Mouse (Mus musculus): ENCODE data around the gene Mex3a. TPM values are rescaled to one million over a fixed set of nuclear protein-coding genes. Genes with fewer than 3 reads are reported as not detected.
"Not testable (repeated sequence)": the region's sequence is repeated elsewhere in the genome, so short reads cannot be mapped to it uniquely, and the experiment has no call there.

The Mex3a gene
- polyA plus RNA-seq, 1 experiment from 2014 or later, result 44.4 TPM

DNA sequence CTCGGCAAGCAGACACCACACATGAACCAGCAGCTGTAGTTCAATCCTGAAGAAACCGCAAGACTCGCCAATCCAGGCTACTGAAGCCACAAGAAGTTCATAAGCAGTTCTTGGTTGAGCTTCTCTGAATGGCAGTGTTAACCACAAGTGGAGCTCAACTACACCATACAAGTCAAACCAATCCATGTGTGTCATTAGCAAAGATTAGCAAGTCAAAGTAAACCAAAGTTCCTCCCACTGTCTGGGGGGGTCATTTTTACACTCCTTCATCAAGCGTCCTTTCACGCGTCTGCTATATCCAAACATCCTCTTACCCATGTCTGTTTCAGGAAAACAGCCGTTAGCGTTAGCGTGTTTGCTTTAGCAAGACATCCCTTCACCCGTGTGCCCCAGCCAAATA is 38.1 kb downstream of the Mex3a start:
- H3K4me2 ChIP-seq (ENCODE audit: low read depth, low read length, severe bottlenecking), result no peak overlapping the region
- H3K9me3 ChIP-seq (ENCODE audit: control insufficient read depth, low read length), result no peaks in the 10 kb centered on the region
- no peak overlapping the region for H3K9ac ChIP-seq (ENCODE audit: low read length)
- peaks cover 15% of the 10 kb centered on the region; the same call in 1 of the 2 replicates for H3K36me3 ChIP-seq (ENCODE audit: control insufficient read depth, insufficient read depth, low read length)
- WGBS, result 98% methylated on average over 10 of the region's 10 CpGs
- no peaks in the 10 kb centered on the region for H3K27me3 ChIP-seq (ENCODE audit: control insufficient read depth, insufficient read depth, low read length)
- no peak overlapping the region for H3K4me3 ChIP-seq (ENCODE audit: low read depth, low read length)
- H3K4me1 ChIP-seq (replicated peaks; ENCODE audit: control insufficient read depth, insufficient read depth, low read length), result no peaks in the 10 kb centered on the region
- ATAC-seq (replicated peaks; ENCODE audit: low FRiP score), result no peak
- no peak for DNase-seq (ENCODE audit: low spot score)
- H3K27ac ChIP-seq (ENCODE audit: low read depth, low read length), result no peak overlapping the region

DNA sequence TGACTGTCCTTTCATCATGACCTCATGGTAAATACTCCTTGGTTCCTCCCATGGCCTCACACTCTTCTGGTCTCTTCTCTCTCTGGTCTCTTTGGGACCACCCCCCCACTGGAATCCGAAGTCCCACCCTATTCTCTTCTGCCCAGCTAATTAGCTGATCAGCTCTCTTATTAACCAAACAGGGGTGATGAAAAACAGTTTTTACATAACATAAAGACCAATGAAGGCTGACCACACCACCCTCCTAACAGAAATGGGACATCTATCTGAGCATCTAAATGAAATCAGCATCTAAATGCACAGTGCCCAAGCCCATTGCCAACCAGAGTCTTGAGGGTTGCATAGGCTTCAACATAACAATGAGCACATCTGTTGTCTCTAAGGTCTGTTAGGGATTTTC is 39.7 kb downstream of the Mex3a start:
- no peak for ATAC-seq (replicated peaks; ENCODE audit: low FRiP score)
- Histone ChIP-seq H3K4me3 (ENCODE audit: low read depth, low read length) (no peak overlapping the region), H3K27me3 (ENCODE audit: control insufficient read depth, insufficient read depth, low read length) (no peaks in the 10 kb centered on the region), H3K27ac (ENCODE audit: low read depth, low read length) (no peak overlapping the region), H3K36me3 (ENCODE audit: control insufficient read depth, insufficient read depth, low read length) (peaks cover 6% of the 10 kb centered on the region; the same call in 1 of the 2 replicates), H3K4me1 (replicated peaks; ENCODE audit: control insufficient read depth, insufficient read depth, low read length) (no peaks in the 10 kb centered on the region), H3K4me2 (ENCODE audit: low read depth, low read length, severe bottlenecking) (no peak overlapping the region), H3K9me3 (ENCODE audit: control insufficient read depth, low read length) (no peaks in the 10 kb centered on the region), H3K9ac (ENCODE audit: low read length) (no peak overlapping the region)
- 80% methylated on average over 1 of the region's 1 CpGs for WGBS
- no peak for DNase-seq (ENCODE audit: low spot score)

DNA sequence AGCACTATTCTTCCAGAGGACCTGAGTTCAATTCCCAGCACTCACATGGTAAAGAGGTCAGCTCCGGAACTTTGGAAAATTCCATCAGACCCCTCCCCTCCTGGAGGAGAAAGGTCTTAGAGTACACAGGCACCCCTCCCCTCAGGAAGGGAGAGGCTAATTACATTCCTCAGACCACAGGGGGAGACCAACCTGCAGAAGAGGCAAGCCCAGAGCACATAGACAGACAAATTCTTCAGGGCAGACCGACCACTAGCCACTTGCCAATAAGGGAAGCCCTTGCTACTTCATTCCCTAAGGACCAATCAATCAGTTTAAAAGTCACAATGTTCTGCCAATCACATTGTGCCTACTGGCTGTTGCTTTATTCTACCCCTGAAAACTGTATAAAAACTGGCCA is 40.6 kb downstream of the Mex3a start:
- no peaks in the 10 kb centered on the region; the same call in 1 of the 2 replicates for H3K36me3 ChIP-seq (ENCODE audit: control insufficient read depth, insufficient read depth, low read length)
- no peak overlapping the region for H3K27ac ChIP-seq (ENCODE audit: low read depth, low read length)
- ATAC-seq (replicated peaks; ENCODE audit: low FRiP score) (no peak), DNase-seq (ENCODE audit: low spot score) (no peak)
- no peak overlapping the region for H3K4me2 ChIP-seq (ENCODE audit: low read depth, low read length, severe bottlenecking)
- no peaks in the 10 kb centered on the region for H3K4me1 ChIP-seq (replicated peaks; ENCODE audit: control insufficient read depth, insufficient read depth, low read length)
- H3K4me3 ChIP-seq (ENCODE audit: low read depth, low read length), result no peak overlapping the region
- no peaks in the 10 kb centered on the region for H3K9me3 ChIP-seq (ENCODE audit: control insufficient read depth, low read length)
- H3K27me3 ChIP-seq (ENCODE audit: control insufficient read depth, insufficient read depth, low read length), result no peaks in the 10 kb centered on the region
- no peak overlapping the region for H3K9ac ChIP-seq (ENCODE audit: low read length)
- 86% methylated on average over 2 of the region's 2 CpGs for WGBS

DNA sequence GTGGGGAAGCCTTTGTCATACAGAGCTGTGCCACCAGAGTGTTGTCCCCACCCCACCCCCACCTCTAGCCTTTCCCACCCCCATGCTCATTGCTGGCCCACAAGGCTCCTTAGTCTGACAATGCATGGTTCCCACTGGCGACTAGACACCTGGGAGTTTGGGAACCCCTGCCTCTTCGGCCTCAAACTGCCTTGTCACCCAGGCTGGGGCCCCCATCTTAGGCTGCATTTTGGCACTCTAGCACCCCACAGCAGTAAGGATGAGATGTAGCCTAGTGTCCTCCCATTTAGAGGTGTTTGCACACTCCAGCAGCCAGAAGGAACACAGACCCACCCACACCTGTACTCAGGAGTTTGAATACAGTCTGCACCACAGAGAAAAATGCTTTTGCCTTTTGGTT is 41.6 kb downstream of the Mex3a start:
- no peaks in the 10 kb centered on the region for H3K4me1 ChIP-seq (replicated peaks; ENCODE audit: control insufficient read depth, insufficient read depth, low read length)
- no peaks in the 10 kb centered on the region for H3K36me3 ChIP-seq (ENCODE audit: control insufficient read depth, insufficient read depth, low read length)
- DNase-seq (ENCODE audit: low spot score) (no peak), ATAC-seq (replicated peaks; ENCODE audit: low FRiP score) (no peak)
- WGBS, result 89% methylated on average over 2 of the region's 2 CpGs
- no peaks in the 10 kb centered on the region for H3K27me3 ChIP-seq (ENCODE audit: control insufficient read depth, insufficient read depth, low read length)
- H3K9ac ChIP-seq (ENCODE audit: low read length), result no peak overlapping the region
- H3K4me2 ChIP-seq (ENCODE audit: low read depth, low read length, severe bottlenecking), result no peak overlapping the region
- H3K9me3 ChIP-seq (ENCODE audit: control insufficient read depth, low read length), result no peaks in the 10 kb centered on the region
- no peak overlapping the region for H3K27ac ChIP-seq (ENCODE audit: low read depth, low read length)
- H3K4me3 ChIP-seq (ENCODE audit: low read depth, low read length), result no peak overlapping the region

DNA sequence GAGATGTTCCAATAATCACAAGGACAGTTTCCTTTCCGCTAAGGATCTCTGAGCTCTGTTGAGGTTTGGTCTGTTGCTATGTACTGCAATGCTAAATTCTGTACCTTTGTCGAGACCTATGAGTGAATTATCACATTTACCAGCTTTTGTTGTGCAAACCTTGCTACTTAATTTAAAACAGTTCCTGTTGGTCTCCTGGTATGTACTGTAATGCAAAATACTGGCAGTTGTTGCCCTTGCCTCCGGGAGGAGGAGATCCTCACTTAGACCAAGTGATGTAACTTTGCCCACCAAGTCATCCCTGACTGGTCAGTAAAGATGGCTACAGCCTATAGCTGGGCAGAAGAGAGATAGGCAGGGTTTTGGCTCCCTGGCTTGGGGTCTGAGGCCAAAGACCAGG is 43.3 kb downstream of the Mex3a start, which contains the start of gene Ssr2:
Ssr2 (plus strand) TSS at position 337 of the 400 bp plus-strand sequence.
- no peak within 1 kb of the TSS for H3K4me3 ChIP-seq (ENCODE audit: low read depth, low read length)
- no peak within 1 kb of the TSS for H3K9ac ChIP-seq (ENCODE audit: low read length)
- H3K27ac ChIP-seq (ENCODE audit: low read depth, low read length), result no peak within 1 kb of the TSS
- H3K4me1 ChIP-seq (replicated peaks; ENCODE audit: control insufficient read depth, insufficient read depth, low read length), result peaks cover 4% of the 10 kb centered on the region; the same call in 1 of the 2 replicates
- no peak for ATAC-seq (replicated peaks; ENCODE audit: low FRiP score)
- WGBS, result 85% methylated on average over 3 of the region's 3 CpGs
- no peak within 1 kb of the TSS for H3K4me2 ChIP-seq (ENCODE audit: low read depth, low read length, severe bottlenecking)
- no peak for DNase-seq (ENCODE audit: low spot score)
- no peaks in the 10 kb centered on the region for H3K9me3 ChIP-seq (ENCODE audit: control insufficient read depth, low read length)
- no peaks in the 10 kb centered on the region for H3K36me3 ChIP-seq (ENCODE audit: control insufficient read depth, insufficient read depth, low read length)
- no peaks in the 10 kb centered on the region for H3K27me3 ChIP-seq (ENCODE audit: control insufficient read depth, insufficient read depth, low read length)

DNA sequence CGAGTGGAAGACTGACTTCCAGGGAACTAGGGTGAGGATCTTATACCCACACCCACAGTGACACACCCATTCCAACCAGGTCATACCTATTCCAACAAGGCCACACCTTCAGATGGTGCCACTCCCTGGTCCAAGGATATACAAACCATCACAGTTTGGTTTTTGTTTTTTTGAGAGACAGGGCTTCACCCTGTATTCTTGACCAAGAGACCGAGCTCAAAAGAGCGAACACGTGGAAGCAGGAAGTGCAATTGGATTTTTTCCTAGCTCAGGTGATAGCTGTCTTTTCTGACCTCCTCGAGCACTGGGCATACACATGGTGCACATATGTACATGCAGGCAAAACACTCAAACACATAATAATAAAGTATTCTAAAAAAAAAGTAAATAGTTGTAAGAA is 45.7 kb downstream of the Mex3a start:
- WGBS, result 89% methylated on average over 5 of the region's 5 CpGs
- H3K9me3 ChIP-seq (ENCODE audit: control insufficient read depth, low read length); H3K4me2 ChIP-seq (ENCODE audit: low read depth, low read length, severe bottlenecking); ATAC-seq (replicated peaks; ENCODE audit: low FRiP score); H3K27ac ChIP-seq (ENCODE audit: low read depth, low read length); DNase-seq (ENCODE audit: low spot score); H3K27me3 ChIP-seq (ENCODE audit: control insufficient read depth, insufficient read depth, low read length); H3K9ac ChIP-seq (ENCODE audit: low read length); H3K4me1 ChIP-seq (replicated peaks; ENCODE audit: control insufficient read depth, insufficient read depth, low read length); H3K36me3 ChIP-seq (ENCODE audit: control insufficient read depth, insufficient read depth, low read length); H3K4me3 ChIP-seq (ENCODE audit: low read depth, low read length): not testable (repeated sequence)

DNA sequence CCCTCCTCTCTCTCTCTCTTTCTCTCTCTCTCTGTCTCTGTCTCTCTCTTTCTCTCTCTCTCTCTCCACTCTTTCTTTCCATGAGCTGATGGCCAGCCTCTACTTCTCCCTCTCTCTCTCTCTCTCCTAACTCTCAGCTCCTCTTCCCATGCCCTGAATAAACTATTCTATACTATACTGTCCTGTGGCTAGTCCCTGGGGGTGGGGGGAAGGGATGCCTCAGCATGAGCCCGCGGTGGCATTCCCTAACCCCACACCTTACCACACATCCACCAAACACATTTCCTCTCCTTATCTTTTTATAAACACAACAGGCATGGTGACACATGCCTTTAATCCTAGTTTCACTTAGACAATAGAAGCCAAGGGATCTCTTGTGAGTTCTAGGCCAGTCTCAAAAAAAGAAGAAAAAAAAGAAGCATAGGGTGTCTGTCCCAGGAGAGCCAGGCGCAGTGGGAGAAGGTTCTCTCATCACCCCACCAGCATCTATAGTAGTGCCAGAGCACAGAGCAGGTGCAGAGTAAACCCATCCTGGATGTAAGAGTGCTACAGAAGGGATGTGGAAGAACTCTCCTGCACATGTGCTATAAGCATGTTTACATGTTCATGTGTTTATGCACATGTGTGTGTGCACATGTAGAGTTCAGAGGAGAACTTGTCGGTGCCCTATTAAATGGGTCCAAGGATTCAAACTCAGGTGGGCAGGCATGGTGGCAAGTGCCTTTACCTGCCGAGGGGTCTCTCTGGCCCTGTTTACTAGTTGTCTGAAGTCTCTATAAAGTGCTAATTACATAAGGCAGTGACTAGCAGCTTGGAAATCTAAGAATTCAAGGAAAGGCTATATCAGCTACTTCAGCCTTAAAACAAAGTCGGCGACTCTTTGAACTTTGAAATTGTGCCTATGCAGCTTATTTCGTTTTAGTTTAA is 46.6 kb downstream of the Mex3a start:
- H3K4me2 ChIP-seq (ENCODE audit: low read depth, low read length, severe bottlenecking), result peak overlapping the region; percentile 76; the same call in 1 of the 2 replicates
- no peaks in the 10 kb centered on the region; the same call in 1 of the 2 replicates for H3K36me3 ChIP-seq (ENCODE audit: control insufficient read depth, insufficient read depth, low read length)
- WGBS, result 54% methylated on average over 8 of the region's 8 CpGs
- H3K27ac ChIP-seq (ENCODE audit: low read depth, low read length), result no peak overlapping the region
- peaks cover 4% of the 10 kb centered on the region; the same call in 1 of the 2 replicates for H3K4me1 ChIP-seq (replicated peaks; ENCODE audit: control insufficient read depth, insufficient read depth, low read length)
- no peaks in the 10 kb centered on the region for H3K9me3 ChIP-seq (ENCODE audit: control insufficient read depth, low read length)
- H3K27me3 ChIP-seq (ENCODE audit: control insufficient read depth, insufficient read depth, low read length), result no peaks in the 10 kb centered on the region
- DNase-seq (ENCODE audit: low spot score) (no peak), ATAC-seq (replicated peaks; ENCODE audit: low FRiP score) (0 out of 2 replicates have a peak, but pooled peaks have one; percentile 44)
- H3K4me3 ChIP-seq (ENCODE audit: low read depth, low read length), result peak overlapping the region; percentile 92
- H3K9ac ChIP-seq (ENCODE audit: low read length), result peak overlapping the region; percentile 86; the same call in 1 of the 2 replicates

DNA sequence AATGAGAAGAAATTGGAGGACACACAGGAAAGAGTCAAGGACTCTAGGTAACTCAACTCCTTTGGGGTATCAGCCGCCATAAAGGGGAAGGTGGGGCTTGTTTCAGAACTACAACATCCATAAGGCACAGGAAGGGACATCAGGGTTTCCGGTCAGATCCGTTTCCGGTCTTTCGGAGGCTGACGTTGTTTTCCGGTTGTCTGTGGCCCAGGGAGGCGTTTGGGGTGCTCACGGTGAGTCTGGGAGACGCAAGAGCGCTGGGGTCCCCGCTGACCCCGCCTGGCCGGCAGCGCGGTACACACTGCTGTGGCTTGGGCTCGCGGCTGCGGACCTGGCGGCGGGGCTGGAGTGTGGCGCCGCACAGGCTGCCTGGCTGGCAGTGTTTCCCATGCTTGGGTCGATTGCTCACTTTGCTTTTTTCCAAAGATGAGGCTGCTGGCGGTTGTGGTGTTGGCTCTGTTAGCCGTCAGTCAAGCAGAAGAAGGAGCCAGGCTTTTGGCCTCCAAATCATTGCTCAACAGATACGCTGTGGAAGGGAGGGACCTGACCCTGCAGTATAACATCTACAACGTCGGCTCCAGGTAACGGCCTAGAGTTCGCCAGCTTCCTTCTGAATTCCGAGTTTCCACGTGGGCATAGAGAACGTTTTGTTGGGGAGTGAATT is 47.4 kb downstream of the Mex3a start:
- ATAC-seq (replicated peaks; ENCODE audit: low FRiP score), result peak; percentile 82
- peak overlapping the region; percentile 86 for H3K9ac ChIP-seq (ENCODE audit: low read length)

More for the DNA sequence above, 47.4 kb downstream of the Mex3a start:
- Histone ChIP-seq H3K9me3 (ENCODE audit: control insufficient read depth, low read length) (no peaks in the 10 kb centered on the region), H3K27ac (ENCODE audit: low read depth, low read length) (no peak overlapping the region), H3K27me3 (ENCODE audit: control insufficient read depth, insufficient read depth, low read length) (no peaks in the 10 kb centered on the region), H3K4me1 (replicated peaks; ENCODE audit: control insufficient read depth, insufficient read depth, low read length) (peaks cover 4% of the 10 kb centered on the region; the same call in 1 of the 2 replicates), H3K4me2 (ENCODE audit: low read depth, low read length, severe bottlenecking) (peak overlapping the region; percentile 76), H3K4me3 (ENCODE audit: low read depth, low read length) (peak overlapping the region; percentile 92), H3K36me3 (ENCODE audit: control insufficient read depth, insufficient read depth, low read length) (no peaks in the 10 kb centered on the region; the same call in 1 of the 2 replicates)
- peak; percentile 80 for DNase-seq (ENCODE audit: low spot score)
- under 1% methylated on average over 34 of the region's 34 CpGs for WGBS

Measured in forebrain, embryonic 11.5 days (tissue).